Mouse (Mus musculus) lung, embryonic 15.5 days (tissue): ENCODE measurements around the gene Hcar2. TPM values are rescaled to one million over a fixed set of nuclear protein-coding genes. Genes with fewer than 3 reads are reported as not detected.

Experiments
- ATAC-seq: fragments of 200-750 bp; cut with Nextera tagmentation; 2 replicates; pipeline ENCODE4 v1.8.0; 2017; ENCODE audit warnings: moderate number of reproducible peaks, borderline replicate concordance; ENCODE audit not compliant: low FRiP score, low TSS enrichment; ENCODE audit errors: extremely low read depth
- H3K27ac ChIP-seq: fragments of 300-500 bp; sonication (generic); 2 replicates; pipeline ENCODE4 v1.5.1; 2015; ENCODE audit warnings: moderate library complexity, mild to moderate bottlenecking, inconsistent platforms
- H3K27me3 ChIP-seq: fragments of 300-500 bp; sonication (generic); 2 replicates; pipeline ENCODE4 v1.6.1; 2015; ENCODE audit warnings: inconsistent platforms
- H3K36me3 ChIP-seq: fragments of 300-500 bp; sonication (generic); 2 replicates; pipeline ENCODE4 v1.6.1; 2015; ENCODE audit warnings: inconsistent platforms
- H3K4me1 ChIP-seq: fragments of 300-500 bp; sonication (generic); 2 replicates; pipeline ENCODE4 v1.6.1; 2015; ENCODE audit warnings: inconsistent platforms
- H3K4me2 ChIP-seq: fragments of 300-500 bp; sonication (generic); 2 replicates; pipeline ENCODE4 v1.6.1; 2015; ENCODE audit warnings: inconsistent platforms, mild to moderate bottlenecking, moderate library complexity
- H3K4me3 ChIP-seq: fragments of 300-500 bp; sonication (generic); 2 replicates; pipeline ENCODE4 v1.5.1; 2015; ENCODE audit warnings: mild to moderate bottlenecking, inconsistent platforms
- H3K9ac ChIP-seq: fragments of 300-500 bp; sonication (generic); 2 replicates; pipeline ENCODE4 v1.6.1; 2015; ENCODE audit warnings: inconsistent platforms
- H3K9me3 ChIP-seq: fragments of 300-500 bp; sonication (generic); 2 replicates; pipeline ENCODE4 v1.6.1; 2016; ENCODE audit warnings: inconsistent platforms
- WGBS: fragments of 180-500 bp; shearing (Covaris S2); methylation state at CpG from one replicate; pipeline ENCODE4 v1.1.7; 2015; 5-methylcytosine and 5-hydroxymethylcytosine counted together
- polyA plus RNA-seq: library from polyadenylated mRNA; unstranded; fragments of >200 nt; fragmentation: Nextera tagmentation; extraction: Ambion mirVana; gene quantifications from 2 replicates; pipeline ENCODE4 v1.2.1, GENCODE M21; 2015

Hcar2 gene
- polyA plus RNA-seq: 0.29 and 0.34 TPM in 2 replicates

DNA sequence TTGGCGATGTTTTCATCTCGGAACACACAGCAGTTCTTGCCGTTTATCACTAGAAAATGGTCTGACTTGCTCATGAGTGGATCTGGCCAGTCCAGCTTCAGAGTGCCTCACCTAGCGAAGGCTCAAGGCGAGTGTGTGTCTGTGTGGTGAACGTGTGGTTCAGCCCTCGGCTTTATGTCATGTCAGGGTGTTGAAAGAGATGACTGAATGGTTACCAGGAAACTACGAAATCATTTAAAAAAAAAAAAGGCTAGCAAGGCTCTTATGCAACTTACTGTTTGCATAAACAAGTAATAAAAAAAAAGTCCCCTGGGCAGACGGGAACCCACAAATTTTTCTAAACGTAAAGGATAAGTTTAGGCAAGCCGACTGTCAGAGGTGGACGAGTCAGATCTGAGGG lies at the start of gene Hcar2:
Hcar2 (minus strand) TSS at position 135 of the 400 bp plus-strand sequence.
- WGBS: 58% methylated on average over 12 of the region's 12 CpGs
- Histone ChIP-seq H3K4me3 (no peak within 1 kb of the TSS), H3K36me3 (no peaks in the 10 kb centered on the region), H3K4me2 (no peak within 1 kb of the TSS), H3K27me3 (no peaks in the 10 kb centered on the region), H3K9me3 (no peaks in the 10 kb centered on the region), H3K4me1 (no peaks in the 10 kb centered on the region), H3K9ac (no peak within 1 kb of the TSS), H3K27ac (no peak within 1 kb of the TSS)
- ATAC-seq: no peak

DNA sequence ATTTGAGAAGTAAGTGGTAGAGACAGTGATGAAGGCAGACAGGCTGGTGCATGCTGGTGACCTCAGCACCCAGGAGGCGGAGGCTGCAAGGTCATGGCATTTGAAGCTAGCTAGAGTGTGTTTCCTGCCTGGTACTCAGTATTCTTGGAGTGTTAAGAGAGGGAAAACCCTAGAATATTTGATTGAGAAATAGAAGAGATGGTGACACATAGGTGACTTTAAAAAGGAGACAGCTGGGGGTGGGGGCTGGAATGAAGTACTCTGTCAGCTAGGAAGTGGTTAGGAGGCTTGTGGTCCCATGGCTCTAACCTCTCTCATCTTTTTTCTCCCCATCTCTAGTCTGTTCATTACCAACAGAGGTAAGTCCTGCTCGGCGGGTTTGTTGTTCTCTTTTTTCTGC lies 49.6 kb upstream of the Hcar2 start:
- Histone ChIP-seq H3K9me3 (no peaks in the 10 kb centered on the region), H3K4me2 (no peak overlapping the region), H3K4me1 (no peaks in the 10 kb centered on the region), H3K27me3 (no peaks in the 10 kb centered on the region), H3K36me3 (peaks cover 81% of the 10 kb centered on the region), H3K4me3 (no peak overlapping the region), H3K27ac (no peak overlapping the region), H3K9ac (no peak overlapping the region)
- no peak for ATAC-seq
- WGBS: 84% methylated on average over 3 of the region's 3 CpGs

DNA sequence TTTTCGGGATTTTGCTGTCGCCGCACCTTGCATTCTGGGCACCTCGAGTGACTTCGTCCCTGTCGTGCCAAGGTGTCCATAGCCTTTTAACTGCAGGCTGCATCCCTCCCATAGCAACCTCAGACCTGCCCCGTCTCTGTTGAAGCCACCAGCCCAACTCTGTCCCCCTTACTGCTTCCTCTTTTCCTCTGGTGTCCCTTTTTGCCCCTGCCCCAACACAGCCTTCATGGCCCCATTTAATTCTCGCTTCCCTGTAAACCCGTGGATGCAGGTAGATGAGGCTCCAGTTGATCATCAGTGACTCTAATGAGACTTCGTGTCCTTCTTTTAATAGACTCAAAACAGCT lies 42.3 kb upstream of the Hcar2 start:
- 4% methylated on average over 10 of the region's 10 CpGs for WGBS

DNA sequence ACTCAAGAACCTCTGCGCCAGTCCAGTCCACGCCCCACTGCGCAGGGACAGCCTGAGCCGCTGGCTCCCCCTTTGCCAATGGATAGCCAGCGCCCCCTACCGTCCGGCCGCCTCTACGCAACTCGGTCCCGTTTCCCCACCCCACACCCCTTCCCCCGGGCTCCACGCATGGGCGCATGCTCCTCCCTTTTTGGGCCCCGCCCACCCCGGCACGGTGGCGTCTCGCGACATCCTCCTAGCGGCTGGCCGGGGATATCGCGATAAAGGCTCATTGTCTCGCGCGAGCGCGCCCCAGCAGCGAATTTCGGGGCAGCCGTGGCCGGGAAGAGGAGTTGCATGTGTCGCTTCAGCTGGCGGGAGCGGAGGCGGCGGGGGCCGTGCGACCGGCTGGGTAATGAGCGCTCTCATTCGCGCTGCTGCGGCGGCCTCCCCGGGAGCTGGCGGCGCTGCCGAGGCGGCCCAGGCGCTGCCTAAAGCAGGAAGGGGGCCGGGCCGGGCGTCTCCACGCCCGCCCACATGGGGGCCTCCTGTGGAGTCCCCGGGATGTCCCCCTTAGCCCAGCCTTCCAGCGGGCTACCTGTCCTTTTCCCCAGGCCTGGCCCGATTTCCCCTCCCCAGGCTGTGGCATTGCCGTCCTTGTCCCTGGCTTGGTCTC lies 41.8 kb upstream of the Hcar2 start, which contains the start of gene Denr:
Denr (plus strand) TSS at position 200 of the 655 bp plus-strand sequence.
- Histone ChIP-seq H3K4me3 (peak within 1 kb of the TSS; percentile 93), H3K27ac (peak within 1 kb of the TSS; percentile 75), H3K36me3 (peaks cover 34% of the 10 kb centered on the region), H3K9ac (peak within 1 kb of the TSS; percentile 100), H3K4me1 (peaks cover 15% of the 10 kb centered on the region), H3K9me3 (no peaks in the 10 kb centered on the region), H3K27me3 (no peaks in the 10 kb centered on the region), H3K4me2 (peak within 1 kb of the TSS; percentile 87)
- ATAC-seq: peak; percentile 96
- 0% methylated on average over 59 of the region's 61 CpGs for WGBS

More for the DNA sequence above, 42.3 kb upstream of the Hcar2 start:
- peak overlapping the region; percentile 93 for H3K4me3 ChIP-seq
- H3K4me1 ChIP-seq: peaks cover 15% of the 10 kb centered on the region
- peak overlapping the region; percentile 87 for H3K4me2 ChIP-seq
- no peaks in the 10 kb centered on the region for H3K9me3 ChIP-seq
- peaks cover 39% of the 10 kb centered on the region for H3K36me3 ChIP-seq
- H3K27ac ChIP-seq: peak overlapping the region; percentile 75; the same call in 1 of the 2 replicates
- H3K9ac ChIP-seq: peak overlapping the region; percentile 100
- no peak for ATAC-seq
- no peaks in the 10 kb centered on the region for H3K27me3 ChIP-seq

DNA sequence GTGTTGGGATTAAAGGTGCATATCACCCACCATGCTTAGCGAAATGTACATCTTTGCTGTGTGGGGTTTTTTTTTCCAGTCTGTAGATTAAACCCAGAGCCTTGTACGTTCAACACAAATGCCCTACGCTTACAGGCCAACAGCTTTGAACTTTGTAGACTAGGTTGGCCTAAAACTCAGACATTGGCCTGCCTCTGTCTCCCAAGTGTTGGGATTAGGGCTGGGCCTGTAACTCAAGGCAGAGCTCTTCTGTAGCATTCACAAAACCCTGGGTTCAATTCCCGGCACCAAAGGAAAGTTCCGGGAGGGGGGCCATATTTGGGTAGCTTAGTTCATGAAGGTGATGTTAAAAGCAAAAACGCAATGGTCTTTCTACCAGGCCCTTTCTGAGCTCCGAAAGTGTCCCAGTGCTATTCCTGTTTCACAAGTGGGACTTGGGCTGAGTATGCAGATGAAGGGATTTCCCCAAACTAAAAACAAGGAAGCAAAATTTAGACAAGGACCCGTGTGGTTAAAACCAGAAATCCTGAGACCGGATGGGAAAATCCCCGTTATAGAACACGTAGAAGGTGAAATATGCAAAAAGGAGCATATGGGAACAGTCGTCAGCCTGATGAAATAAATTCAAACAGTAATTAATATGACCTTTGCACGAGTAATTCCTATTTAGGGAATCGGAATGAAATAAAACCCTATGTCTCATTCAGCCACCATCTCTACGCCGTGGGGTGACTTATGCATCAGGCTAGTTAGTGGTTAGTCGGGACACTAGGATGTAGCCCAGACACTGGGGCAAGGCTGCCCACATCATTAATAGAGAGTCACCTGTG lies 41.1 kb upstream of the Hcar2 start:
- H3K9ac ChIP-seq: no peak overlapping the region
- H3K4me2 ChIP-seq: peak overlapping the region; percentile 44
- no peak overlapping the region for H3K27ac ChIP-seq
- H3K4me1 ChIP-seq: peaks cover 15% of the 10 kb centered on the region
- peaks cover 28% of the 10 kb centered on the region for H3K36me3 ChIP-seq
- WGBS: 68% methylated on average over 17 of the region's 17 CpGs
- no peak for ATAC-seq
- H3K9me3 ChIP-seq: no peaks in the 10 kb centered on the region
- H3K4me3 ChIP-seq: peak overlapping the region; percentile 93; the same call in 1 of the 2 replicates
- no peaks in the 10 kb centered on the region for H3K27me3 ChIP-seq

DNA sequence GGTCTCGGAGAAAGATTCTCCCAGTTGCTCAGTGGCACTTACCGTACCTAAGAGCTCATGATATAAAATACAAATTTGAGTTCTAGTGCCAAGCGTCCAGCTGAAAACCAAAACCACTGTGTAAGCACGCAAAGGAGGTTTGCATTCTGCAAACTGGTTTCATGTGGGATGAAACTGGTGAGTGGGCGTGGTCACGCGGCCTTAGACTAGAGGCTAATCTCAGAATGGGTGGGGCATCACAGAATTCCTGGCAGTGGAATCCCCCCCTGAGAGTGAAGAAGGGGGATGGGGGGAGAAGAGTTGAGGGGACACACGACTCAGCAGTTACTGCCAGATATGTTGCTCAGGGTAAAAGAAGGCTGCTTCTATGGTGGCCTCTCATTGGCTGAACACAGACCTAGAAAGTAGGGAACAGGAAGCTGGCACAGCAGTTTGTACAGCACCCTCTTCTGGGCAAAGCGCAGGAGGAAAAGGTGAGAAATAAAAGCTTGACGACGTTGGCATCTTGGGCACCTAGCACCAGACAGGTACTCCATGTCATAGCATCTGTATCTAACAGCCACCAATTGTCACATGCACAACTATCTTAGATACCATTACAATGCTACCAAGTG lies 38.9 kb upstream of the Hcar2 start:
- Histone ChIP-seq H3K27ac (no peak overlapping the region), H3K9ac (no peak overlapping the region), H3K4me2 (no peak overlapping the region), H3K27me3 (no peaks in the 10 kb centered on the region), H3K4me3 (no peak overlapping the region), H3K9me3 (no peaks in the 10 kb centered on the region), H3K4me1 (peaks cover 15% of the 10 kb centered on the region), H3K36me3 (peaks cover 8% of the 10 kb centered on the region)
- ATAC-seq: no peak
- WGBS: 60% methylated on average over 11 of the region's 11 CpGs

DNA sequence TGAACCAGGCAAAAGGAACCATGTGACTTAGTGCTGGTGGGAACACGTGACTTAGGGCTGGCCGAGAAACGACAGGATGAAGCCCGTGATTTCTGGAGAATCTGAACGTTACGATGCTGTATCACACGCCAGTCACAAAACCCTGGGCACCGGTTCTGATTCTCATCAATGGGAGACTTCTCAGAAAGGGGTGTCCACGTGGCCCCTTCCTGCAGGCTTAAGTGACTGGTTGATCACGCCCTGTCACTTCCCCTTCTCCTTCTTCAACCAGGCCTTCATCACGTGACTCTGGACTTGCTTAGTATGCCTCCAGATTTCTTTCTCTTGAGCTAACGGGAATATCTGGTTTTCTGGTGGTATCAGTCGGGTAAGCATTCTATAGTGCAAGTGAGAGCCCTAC lies 32.1 kb upstream of the Hcar2 start:
- H3K4me1 ChIP-seq: no peaks in the 10 kb centered on the region
- no peaks in the 10 kb centered on the region for H3K27me3 ChIP-seq
- H3K9ac ChIP-seq: no peak overlapping the region
- H3K9me3 ChIP-seq: no peaks in the 10 kb centered on the region
- no peak overlapping the region for H3K4me2 ChIP-seq
- H3K27ac ChIP-seq: no peak overlapping the region
- 69% methylated on average over 13 of the region's 13 CpGs for WGBS
- no peaks in the 10 kb centered on the region for H3K36me3 ChIP-seq
- no peak overlapping the region for H3K4me3 ChIP-seq
- no peak for ATAC-seq

DNA sequence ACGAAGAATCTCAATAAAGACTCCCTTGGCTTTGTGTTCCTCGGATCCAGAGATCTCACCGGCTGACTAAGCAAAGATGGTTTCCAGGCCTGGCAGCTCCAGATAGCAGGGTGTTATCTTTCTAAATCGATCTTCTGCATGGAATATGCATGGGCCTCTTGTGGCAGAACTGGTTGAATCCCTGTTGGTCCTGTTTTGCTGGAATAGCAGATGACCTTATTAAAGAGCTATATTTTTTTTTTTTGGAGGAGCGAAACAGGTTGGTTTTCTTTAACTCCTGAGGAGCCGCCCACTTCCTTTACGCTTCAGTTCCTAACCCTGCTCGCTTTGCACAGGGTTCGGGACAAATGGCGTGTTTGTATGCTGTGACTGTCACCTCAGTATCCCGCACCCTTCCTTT lies 31.1 kb upstream of the Hcar2 start:
- H3K9me3 ChIP-seq: no peaks in the 10 kb centered on the region
- H3K27me3 ChIP-seq: no peaks in the 10 kb centered on the region
- H3K4me2 ChIP-seq: no peak overlapping the region
- no peaks in the 10 kb centered on the region for H3K36me3 ChIP-seq
- no peak for ATAC-seq
- H3K9ac ChIP-seq: no peak overlapping the region
- no peaks in the 10 kb centered on the region for H3K4me1 ChIP-seq
- no peak overlapping the region for H3K27ac ChIP-seq
- H3K4me3 ChIP-seq: no peak overlapping the region
- 71% methylated on average over 11 of the region's 11 CpGs for WGBS

DNA sequence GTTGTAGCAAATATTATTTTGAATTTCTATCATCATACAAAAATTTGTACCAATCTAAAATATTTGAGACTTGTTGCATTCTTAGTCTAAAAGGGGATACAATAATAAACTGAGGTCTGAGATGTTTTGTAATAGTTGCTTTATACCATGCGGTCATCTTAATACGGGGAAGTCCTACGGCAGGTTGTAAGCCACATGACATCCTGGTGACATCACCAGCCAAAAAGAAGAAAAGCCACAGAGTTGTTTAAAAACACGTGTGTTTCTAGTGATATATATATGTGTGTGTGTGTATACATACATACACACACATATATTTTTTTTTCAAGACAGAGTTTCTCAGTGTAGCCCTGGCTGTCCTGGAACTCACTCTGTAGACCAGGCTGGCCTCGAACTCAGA lies 28.2 kb upstream of the Hcar2 start:
- Histone ChIP-seq H3K4me2 (no peak overlapping the region), H3K9me3 (no peaks in the 10 kb centered on the region), H3K4me1 (no peaks in the 10 kb centered on the region), H3K27ac (no peak overlapping the region), H3K4me3 (no peak overlapping the region), H3K36me3 (no peaks in the 10 kb centered on the region), H3K27me3 (no peaks in the 10 kb centered on the region), H3K9ac (no peak overlapping the region)
- ATAC-seq: no peak; the same call in 1 of the 2 replicates
- WGBS: 81% methylated on average over 5 of the region's 5 CpGs

DNA sequence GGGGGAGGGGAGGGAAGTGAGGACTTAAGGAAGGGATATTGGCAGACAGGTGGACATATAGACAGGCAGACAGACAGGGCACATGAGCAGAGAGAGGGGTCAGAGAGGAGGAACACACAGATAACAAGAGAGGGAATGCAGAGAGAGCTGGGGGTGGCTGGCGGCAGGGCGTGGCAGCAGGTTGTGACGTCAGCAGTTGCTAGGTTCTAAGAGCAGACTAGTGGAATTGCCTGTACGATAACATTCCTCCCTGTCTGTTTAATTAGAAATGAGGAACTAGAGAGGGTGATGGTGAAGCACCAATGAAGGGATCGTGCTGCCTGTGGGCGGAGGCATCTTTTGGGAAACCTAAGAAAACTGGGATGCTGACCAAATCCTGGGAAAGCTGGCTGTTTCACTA lies 26.4 kb upstream of the Hcar2 start:
- no peaks in the 10 kb centered on the region for H3K9me3 ChIP-seq
- H3K27me3 ChIP-seq: no peaks in the 10 kb centered on the region
- H3K4me2 ChIP-seq: no peak overlapping the region
- H3K27ac ChIP-seq: no peak overlapping the region
- no peaks in the 10 kb centered on the region for H3K4me1 ChIP-seq
- no peak for ATAC-seq
- 37% methylated on average over 6 of the region's 6 CpGs for WGBS
- no peaks in the 10 kb centered on the region for H3K36me3 ChIP-seq
- no peak overlapping the region for H3K4me3 ChIP-seq
- no peak overlapping the region for H3K9ac ChIP-seq

DNA sequence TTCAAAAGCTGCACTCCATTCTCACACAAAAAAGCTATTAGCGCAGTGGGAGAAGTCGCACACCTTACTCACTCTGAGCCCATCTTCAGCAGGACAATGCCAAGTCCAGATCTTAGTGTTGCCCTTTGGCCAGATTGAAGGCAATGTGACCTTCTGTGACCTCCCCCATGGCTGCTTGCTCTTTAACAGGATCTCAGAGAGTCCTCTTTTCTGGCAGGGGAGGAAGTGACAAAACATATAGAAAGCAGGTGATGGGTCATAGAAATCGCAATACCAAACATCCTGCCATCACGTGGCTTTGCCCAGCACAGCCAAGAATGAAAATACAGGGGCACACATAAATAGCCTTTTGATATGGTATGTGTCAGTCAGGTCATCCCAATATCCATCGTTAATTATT lies 25.7 kb upstream of the Hcar2 start:
- Histone ChIP-seq H3K9ac (no peak overlapping the region), H3K4me2 (no peak overlapping the region), H3K4me3 (no peak overlapping the region), H3K36me3 (no peaks in the 10 kb centered on the region), H3K27ac (no peak overlapping the region), H3K4me1 (no peaks in the 10 kb centered on the region), H3K9me3 (no peaks in the 10 kb centered on the region), H3K27me3 (no peaks in the 10 kb centered on the region)
- no peak for ATAC-seq
- 72% methylated on average over 5 of the region's 5 CpGs for WGBS

DNA sequence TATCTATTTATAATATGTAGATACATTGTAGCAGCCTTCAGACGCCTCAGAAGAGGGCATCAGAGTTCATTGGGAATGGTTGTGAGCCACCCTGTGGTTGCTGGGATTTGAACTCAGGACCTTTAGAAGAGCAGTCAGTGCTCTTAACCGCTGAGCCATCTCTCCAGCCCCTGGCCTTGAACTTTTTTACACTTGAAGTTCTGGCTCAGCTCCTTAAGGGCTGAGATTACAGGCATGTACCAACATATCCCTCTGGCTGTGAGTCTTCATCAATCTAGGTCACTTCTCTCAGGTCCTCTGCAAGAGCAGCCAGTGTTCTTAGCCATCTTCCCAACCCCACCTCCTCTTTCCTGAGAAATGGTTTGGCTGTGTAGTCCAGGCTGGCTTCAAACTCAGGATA lies 25.0 kb upstream of the Hcar2 start:
- WGBS: 61% methylated on average over 2 of the region's 2 CpGs
- no peak for ATAC-seq

More for the DNA sequence above, 25.0 kb upstream of the Hcar2 start:
- no peaks in the 10 kb centered on the region for H3K36me3 ChIP-seq
- no peak overlapping the region for H3K4me2 ChIP-seq
- no peaks in the 10 kb centered on the region for H3K9me3 ChIP-seq
- no peak overlapping the region for H3K27ac ChIP-seq
- H3K9ac ChIP-seq: no peak overlapping the region
- no peaks in the 10 kb centered on the region for H3K4me1 ChIP-seq
- H3K27me3 ChIP-seq: no peaks in the 10 kb centered on the region
- no peak overlapping the region for H3K4me3 ChIP-seq
